Mouse (Mus musculus) heart, embryonic 12.5 days (tissue): Measurements from ENCODE around the gene Slco3a1. TPM values are rescaled to one million over a fixed set of nuclear protein-coding genes. Genes with fewer than 3 reads are reported as not detected.

Source experiments
- ATAC-seq: fragments of 200-750 bp; cut with Nextera tagmentation; 2 replicates; pipeline ENCODE4 v1.8.0; 2017; ENCODE audit warnings: moderate TSS enrichment, moderate library complexity; ENCODE audit not compliant: insufficient number of reproducible peaks, low FRiP score
- H3K27ac ChIP-seq: fragments of 300-500 bp; sonication (generic); 2 replicates; pipeline ENCODE4 v1.5.1; 2016; ENCODE audit warnings: mild to moderate bottlenecking, moderate library complexity; ENCODE audit not compliant: poor library complexity, severe bottlenecking
- H3K27me3 ChIP-seq: fragments of 300-500 bp; sonication (generic); replicated peaks from 2 replicates; pipeline ENCODE4 v1.6.1; 2016; ENCODE audit warnings: mild to moderate bottlenecking, moderate library complexity
- H3K36me3 ChIP-seq: fragments of 300-500 bp; sonication (generic); 2 replicates; pipeline ENCODE4 v1.6.1; 2016; ENCODE audit warnings: mild to moderate bottlenecking, moderate library complexity
- H3K4me1 ChIP-seq: fragments of 300-500 bp; sonication (generic); replicated peaks from 2 replicates; pipeline ENCODE4 v1.6.1; 2016; ENCODE audit warnings: mild to moderate bottlenecking
- H3K4me2 ChIP-seq: fragments of 300-500 bp; sonication (generic); 2 replicates; pipeline ENCODE4 v1.6.1; 2016; ENCODE audit warnings: mild to moderate bottlenecking, moderate library complexity
- H3K4me3 ChIP-seq: fragments of 300-500 bp; sonication (generic); 2 replicates; pipeline ENCODE4 v1.5.1; 2016; ENCODE audit warnings: mild to moderate bottlenecking
- H3K9ac ChIP-seq: fragments of 300-500 bp; sonication (generic); 2 replicates; pipeline ENCODE4 v1.6.1; 2016; ENCODE audit warnings: mild to moderate bottlenecking, moderate library complexity
- H3K9me3 ChIP-seq: fragments of 300-500 bp; sonication (generic); replicated peaks from 2 replicates; pipeline ENCODE4 v1.6.1; 2016; ENCODE audit warnings: mild to moderate bottlenecking, moderate library complexity
- WGBS: fragments of 180-500 bp; shearing (Covaris S2); methylation state at CpG from one replicate; pipeline ENCODE4 v1.1.7; 2016; 5-methylcytosine and 5-hydroxymethylcytosine counted together
- polyA plus RNA-seq: library from polyadenylated mRNA; unstranded; fragments of >200 nt; fragmentation: Nextera tagmentation; extraction: Ambion mirVana; gene quantifications from 2 replicates; pipeline ENCODE4 v1.2.1, GENCODE M21; 2016

The Slco3a1 gene
- polyA plus RNA-seq, 1 experiment from 2014 or later, result 29.8 TPM

DNA sequence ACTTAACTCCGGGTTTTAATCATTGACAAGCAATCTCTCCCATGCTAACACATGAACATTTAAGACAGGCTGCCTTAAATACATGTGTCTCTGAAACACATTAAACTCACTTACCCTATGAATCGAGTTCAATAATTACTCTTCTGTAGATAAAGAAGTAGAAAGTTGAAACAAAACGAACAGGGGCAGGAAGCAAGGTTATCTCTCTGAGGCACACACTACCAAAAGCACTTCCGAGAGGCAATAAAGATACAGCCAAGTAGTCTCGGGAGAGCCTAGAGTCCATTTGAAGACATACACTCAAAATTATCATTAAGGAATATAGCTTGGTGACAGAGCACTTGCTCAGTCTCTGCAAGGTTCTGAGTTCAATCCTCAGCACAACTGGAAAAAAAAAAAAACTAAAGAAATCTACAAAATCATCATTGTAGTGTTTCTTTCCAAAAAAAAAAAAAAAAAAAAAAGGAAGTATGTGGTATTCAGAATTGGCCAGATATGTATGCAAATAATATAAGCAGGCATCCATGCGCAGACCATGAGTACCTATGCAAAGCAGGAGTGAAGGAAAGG lies 5.5 kb downstream of the Slco3a1 start:
- no peak overlapping the region for H3K9ac ChIP-seq
- no peaks in the 10 kb centered on the region for H3K9me3 ChIP-seq
- no peak overlapping the region for H3K4me2 ChIP-seq
- WGBS, result 34% methylated on average over 6 of the region's 6 CpGs
- H3K36me3 ChIP-seq, result peaks cover 2% of the 10 kb centered on the region; the same call in 1 of the 2 replicates
- peaks cover 35% of the 10 kb centered on the region for H3K4me1 ChIP-seq
- H3K27me3 ChIP-seq, result peaks cover 3% of the 10 kb centered on the region; the same call in 1 of the 2 replicates
- no peak overlapping the region for H3K27ac ChIP-seq
- no peak for ATAC-seq
- H3K4me3 ChIP-seq, result no peak overlapping the region

DNA sequence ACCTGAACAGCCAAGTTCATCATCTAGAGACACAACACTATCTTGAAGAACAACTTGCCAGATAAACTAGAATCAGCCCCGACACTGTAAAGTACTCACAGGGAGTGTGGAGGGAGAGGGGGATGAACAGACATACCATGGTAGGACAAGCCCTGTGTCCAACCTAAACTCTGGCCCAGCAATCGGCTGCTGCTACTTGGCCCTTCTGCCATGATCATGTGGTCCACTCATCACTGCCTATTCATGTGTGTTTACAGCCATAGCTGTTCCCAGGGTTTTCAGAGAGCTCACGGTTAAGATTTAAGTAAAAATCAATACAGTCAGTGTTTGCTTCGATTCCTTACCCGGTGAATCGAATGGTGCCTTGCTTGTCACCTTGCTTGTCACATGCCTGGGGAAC lies 7.9 kb downstream of the Slco3a1 start:
- Histone ChIP-seq H3K9me3 (no peaks in the 10 kb centered on the region), H3K4me2 (no peak overlapping the region), H3K4me3 (no peak overlapping the region), H3K9ac (no peak overlapping the region), H3K27ac (no peak overlapping the region), H3K4me1 (peaks cover 23% of the 10 kb centered on the region), H3K36me3 (peaks cover 2% of the 10 kb centered on the region; the same call in 1 of the 2 replicates), H3K27me3 (peaks cover 2% of the 10 kb centered on the region; the same call in 1 of the 2 replicates)
- ATAC-seq, result no peak
- 81% methylated on average over 6 of the region's 6 CpGs for WGBS

DNA sequence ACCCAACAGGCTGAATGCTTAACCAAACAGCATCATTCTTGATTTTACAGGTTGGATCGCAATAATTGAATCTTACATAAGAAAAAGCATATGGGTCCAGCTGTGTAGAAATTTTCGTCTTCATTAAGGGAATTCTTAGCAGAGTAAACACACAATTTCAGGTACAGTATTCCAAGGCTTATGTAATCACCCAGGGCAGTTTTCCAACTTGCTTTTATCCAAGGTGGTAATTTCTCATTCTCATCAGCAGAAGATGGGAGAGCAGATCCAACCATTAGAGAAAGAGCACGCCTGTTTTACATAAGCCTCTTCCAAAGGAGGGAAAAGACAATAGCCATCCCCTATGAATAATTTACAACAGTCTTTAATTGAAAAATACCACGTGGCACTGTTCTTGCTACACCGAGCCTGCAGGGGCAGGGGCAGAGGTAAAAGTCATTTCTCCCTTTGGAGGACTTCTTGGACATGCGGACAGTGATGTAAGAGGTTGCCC lies 9.0 kb downstream of the Slco3a1 start:
- WGBS, result 82% methylated on average over 6 of the region's 6 CpGs
- peaks cover 2% of the 10 kb centered on the region; the same call in 1 of the 2 replicates for H3K36me3 ChIP-seq
- no peak overlapping the region for H3K4me3 ChIP-seq
- no peaks in the 10 kb centered on the region for H3K9me3 ChIP-seq
- ATAC-seq, result no peak
- no peak overlapping the region for H3K27ac ChIP-seq
- no peaks in the 10 kb centered on the region for H3K27me3 ChIP-seq
- H3K9ac ChIP-seq, result no peak overlapping the region
- H3K4me2 ChIP-seq, result no peak overlapping the region
- peaks cover 13% of the 10 kb centered on the region for H3K4me1 ChIP-seq

- no peak overlapping the region for H3K4me3 ChIP-seq
- H3K36me3 ChIP-seq, result peaks cover 2% of the 10 kb centered on the region; the same call in 1 of the 2 replicates
- 77% methylated on average over 7 of the region's 7 CpGs for WGBS
- H3K4me2 ChIP-seq, result no peak overlapping the region
- H3K27me3 ChIP-seq, result no peaks in the 10 kb centered on the region
- no peak overlapping the region for H3K9ac ChIP-seq
- no peak overlapping the region for H3K27ac ChIP-seq
- no peak for ATAC-seq
- H3K9me3 ChIP-seq, result no peaks in the 10 kb centered on the region
- H3K4me1 ChIP-seq, result peaks cover 3% of the 10 kb centered on the region
These were observed 10.3 kb downstream of the Slco3a1 start for GRCm38 (mm10) chr7:74544306-74544705.

DNA sequence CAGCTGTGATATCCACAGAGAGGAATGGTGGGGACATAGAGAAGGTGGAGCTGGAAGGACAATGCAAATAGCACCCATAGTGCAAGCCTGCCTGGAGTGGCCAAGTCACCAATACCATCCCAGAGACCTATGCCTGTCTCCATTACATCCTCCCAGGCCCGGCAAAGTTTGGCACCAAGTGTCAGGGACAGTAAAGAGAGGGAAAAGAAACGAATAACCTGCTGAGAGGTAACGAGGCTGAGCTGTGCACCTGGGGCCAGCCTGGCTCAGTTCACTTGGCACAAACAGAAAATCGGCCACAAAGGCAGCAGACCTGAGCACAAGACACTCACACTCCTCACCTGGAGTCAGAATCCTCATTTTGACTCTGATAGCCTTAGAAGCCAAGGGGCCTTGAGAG lies 12.6 kb downstream of the Slco3a1 start:
- Histone ChIP-seq H3K4me1 (peaks cover 3% of the 10 kb centered on the region), H3K4me2 (no peak overlapping the region), H3K9ac (no peak overlapping the region), H3K27ac (no peak overlapping the region), H3K9me3 (no peaks in the 10 kb centered on the region), H3K27me3 (no peaks in the 10 kb centered on the region), H3K36me3 (peaks cover 2% of the 10 kb centered on the region; the same call in 1 of the 2 replicates), H3K4me3 (no peak overlapping the region)
- WGBS, result 63% methylated on average over 4 of the region's 4 CpGs
- ATAC-seq, result no peak

DNA sequence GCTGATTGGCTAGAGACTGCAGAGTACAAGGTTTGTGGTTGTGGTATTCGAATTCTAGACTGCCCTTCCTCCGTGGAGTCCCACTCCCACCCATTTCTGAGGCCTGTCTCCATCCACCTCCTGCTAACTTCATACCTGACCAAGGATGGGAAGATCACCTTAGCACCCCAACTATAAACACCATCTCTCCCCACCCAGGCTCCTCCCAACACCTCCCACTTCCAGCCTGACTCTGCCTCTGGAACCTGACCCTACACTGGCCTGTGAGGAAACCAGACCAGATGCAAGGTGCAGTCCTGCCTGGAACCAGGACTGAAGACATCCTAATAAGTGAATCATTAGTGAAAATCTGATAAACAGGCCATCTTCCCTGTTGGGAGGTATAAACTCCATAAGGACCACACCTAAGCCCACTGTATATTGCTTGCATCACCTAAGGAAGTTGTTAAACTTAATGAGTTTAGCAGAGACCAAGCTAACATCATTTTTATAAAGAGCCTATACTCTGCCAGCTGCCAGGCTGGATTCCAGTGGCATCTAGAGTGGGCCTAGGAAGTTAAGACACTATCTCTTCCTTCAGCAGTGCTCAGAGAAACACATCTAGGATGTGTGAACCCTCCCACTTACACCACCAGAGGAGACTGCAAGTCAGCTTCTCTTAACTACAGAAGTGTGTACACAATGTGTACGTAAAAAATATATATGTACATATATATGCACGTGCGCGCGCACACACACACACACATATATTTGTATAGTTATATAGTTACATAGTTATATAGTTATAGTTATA lies 13.5 kb downstream of the Slco3a1 start:
- ATAC-seq, result no peak
- Histone ChIP-seq H3K4me3 (no peak overlapping the region), H3K36me3 (peaks cover 2% of the 10 kb centered on the region; the same call in 1 of the 2 replicates), H3K4me1 (peaks cover 3% of the 10 kb centered on the region), H3K9me3 (no peaks in the 10 kb centered on the region), H3K9ac (no peak overlapping the region), H3K27me3 (no peaks in the 10 kb centered on the region), H3K4me2 (no peak overlapping the region), H3K27ac (no peak overlapping the region)
- 99% methylated on average over 7 of the region's 7 CpGs for WGBS

GRCm38 (mm10) chr7:74536186-74536585 lies 18.4 kb downstream of the Slco3a1 start:
- no peak for ATAC-seq
- 60% methylated on average over 4 of the region's 4 CpGs for WGBS

GRCm38 (mm10) chr7:74531468-74532097 lies 23.0 kb downstream of the Slco3a1 start:
- H3K4me3 ChIP-seq, result no peak overlapping the region
- 0 out of 2 replicates have a peak overlapping the region, but pooled peaks have one; percentile 1 for H3K27ac ChIP-seq
- WGBS, result 48% methylated on average over 7 of the region's 7 CpGs
- H3K9me3 ChIP-seq, result no peaks in the 10 kb centered on the region
- ATAC-seq, result no peak
- H3K4me1 ChIP-seq, result peaks cover 40% of the 10 kb centered on the region
- H3K9ac ChIP-seq, result no peak overlapping the region
- H3K36me3 ChIP-seq, result no peaks in the 10 kb centered on the region
- H3K4me2 ChIP-seq, result peak overlapping the region; percentile 20; the same call in 1 of the 2 replicates
- H3K27me3 ChIP-seq, result no peaks in the 10 kb centered on the region

More at GRCm38 (mm10) chr7:74536186-74536585, 18.4 kb downstream of the Slco3a1 start:
- Histone ChIP-seq H3K4me3 (no peak overlapping the region), H3K9me3 (no peaks in the 10 kb centered on the region), H3K36me3 (no peaks in the 10 kb centered on the region), H3K27me3 (no peaks in the 10 kb centered on the region), H3K27ac (no peak overlapping the region), H3K9ac (no peak overlapping the region), H3K4me1 (peaks cover 11% of the 10 kb centered on the region), H3K4me2 (no peak overlapping the region)

DNA sequence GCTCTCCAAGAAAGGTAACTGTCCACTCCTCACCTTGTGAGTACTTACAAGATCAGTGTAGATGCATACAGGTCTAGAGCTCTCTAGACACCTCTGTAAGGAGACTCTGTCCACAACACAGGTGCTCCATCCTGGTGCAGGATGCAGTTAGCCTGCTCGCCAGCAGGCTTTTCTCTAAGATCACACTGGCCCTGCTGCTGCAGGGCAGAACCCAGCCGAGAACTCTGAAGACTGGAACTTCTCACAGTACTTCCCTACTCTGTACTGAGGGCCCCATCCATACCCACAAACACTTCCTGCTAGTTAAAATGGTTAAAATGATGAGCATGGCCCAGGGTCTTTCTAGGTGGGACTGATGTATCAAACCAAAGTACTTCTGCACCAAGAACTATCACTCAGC lies 24.7 kb downstream of the Slco3a1 start:
- WGBS, result 67% methylated on average over 2 of the region's 2 CpGs
- H3K4me1 ChIP-seq, result peaks cover 57% of the 10 kb centered on the region
- H3K4me3 ChIP-seq, result no peak overlapping the region
- no peaks in the 10 kb centered on the region for H3K27me3 ChIP-seq
- H3K9me3 ChIP-seq, result no peaks in the 10 kb centered on the region
- no peaks in the 10 kb centered on the region for H3K36me3 ChIP-seq
- H3K27ac ChIP-seq, result peak overlapping the region; percentile 23; the same call in 1 of the 2 replicates
- ATAC-seq, result no peak
- no peak overlapping the region for H3K9ac ChIP-seq
- H3K4me2 ChIP-seq, result no peak overlapping the region; the same call in 1 of the 2 replicates

- H3K9ac ChIP-seq, result no peak overlapping the region
- no peaks in the 10 kb centered on the region for H3K36me3 ChIP-seq
- no peaks in the 10 kb centered on the region for H3K9me3 ChIP-seq
- no peak overlapping the region; the same call in 1 of the 2 replicates for H3K4me2 ChIP-seq
- no peaks in the 10 kb centered on the region for H3K27me3 ChIP-seq
- WGBS, result 19% methylated on average over 4 of the region's 4 CpGs
- H3K4me3 ChIP-seq, result no peak overlapping the region
- H3K27ac ChIP-seq, result peak overlapping the region; percentile 23
- peaks cover 63% of the 10 kb centered on the region for H3K4me1 ChIP-seq
- no peak for ATAC-seq
These were observed 25.3 kb downstream of the Slco3a1 start for GRCm38 (mm10) chr7:74529183-74529757.

GRCm38 (mm10) chr7:74528182-74528581 lies 26.4 kb downstream of the Slco3a1 start:
- Histone ChIP-seq H3K4me1 (peaks cover 68% of the 10 kb centered on the region), H3K9ac (no peak overlapping the region), H3K4me3 (no peak overlapping the region), H3K9me3 (no peaks in the 10 kb centered on the region), H3K36me3 (no peaks in the 10 kb centered on the region), H3K4me2 (no peak overlapping the region), H3K27me3 (no peaks in the 10 kb centered on the region), H3K27ac (no peak overlapping the region)
- ATAC-seq, result no peak
- 75% methylated on average over 5 of the region's 5 CpGs for WGBS
